Mouse (Mus musculus) CD8-positive naive resting alpha-beta T cell, adult 2 months (primary cell): ENCODE data around the gene Gpr182.

ENCODE experiments used
- DNase-seq, 2 experiments: peaks; one replicate each; pipeline ENCODE4 v3.0.0; 2022; ENCODE audit warnings: low read depth in 2 of 2, low spot score in 2 of 2

The Gpr182 gene

GRCm38 (mm10) chr10:127739083-127739660 lies 12.4 kb downstream of the Gpr182 start, which contains the start of gene Zbtb39:
Zbtb39 (plus strand) TSS chr10:127739538.
- peak; percentile 75 to 76 for DNase-seq

- peak; percentile 10 to 37 for DNase-seq
Measured at GRCm38 (mm10) chr10:127738151-127738882, 13.2 kb downstream of the Gpr182 start.

- DNase-seq, result no peak
Measured at GRCm38 (mm10) chr10:127737552-127737951, 14.0 kb downstream of the Gpr182 start.

- DNase-seq, result no peak
Measured at GRCm38 (mm10) chr10:127736916-127737315, 14.6 kb downstream of the Gpr182 start.

GRCm38 (mm10) chr10:127736266-127736665 lies 15.3 kb downstream of the Gpr182 start:
- DNase-seq, result no peak

- no peak for DNase-seq
Measured at GRCm38 (mm10) chr10:127734434-127734833, 17.1 kb downstream of the Gpr182 start.

- DNase-seq, result no peak
Measured at GRCm38 (mm10) chr10:127731397-127731796, 20.1 kb downstream of the Gpr182 start.

- no peak for DNase-seq
Measured at GRCm38 (mm10) chr10:127730933-127731310, 20.6 kb downstream of the Gpr182 start.

- no peak for DNase-seq
Measured at GRCm38 (mm10) chr10:127730285-127730932, 21.1 kb downstream of the Gpr182 start.

GRCm38 (mm10) chr10:127728437-127728836 lies 23.1 kb downstream of the Gpr182 start:
- no peak for DNase-seq

GRCm38 (mm10) chr10:127725136-127725535 lies 26.4 kb downstream of the Gpr182 start:
- DNase-seq, result no peak

- no peak for DNase-seq
Measured at GRCm38 (mm10) chr10:127724178-127724577, 27.4 kb downstream of the Gpr182 start, which contains the start of gene Tac2. Tac2 (plus strand) TSS chr10:127724478.

- DNase-seq, result no peak
Measured at GRCm38 (mm10) chr10:127721671-127722418, 29.7 kb downstream of the Gpr182 start.

GRCm38 (mm10) chr10:127712736-127713135 lies 38.8 kb downstream of the Gpr182 start:
- DNase-seq, result no peak

GRCm38 (mm10) chr10:127710331-127710730 lies 41.2 kb downstream of the Gpr182 start:
- no peak for DNase-seq

- DNase-seq, result no peak
Measured at GRCm38 (mm10) chr10:127708850-127709370, 42.6 kb downstream of the Gpr182 start.

- no peak for DNase-seq
Measured at GRCm38 (mm10) chr10:127707721-127708120, 43.8 kb downstream of the Gpr182 start.

- no peak for DNase-seq
Measured at GRCm38 (mm10) chr10:127705783-127706182, 45.7 kb downstream of the Gpr182 start.

- no peak for DNase-seq
Measured at GRCm38 (mm10) chr10:127704766-127705220, 46.7 kb downstream of the Gpr182 start, which contains the start of gene Myo1a. Myo1a (plus strand) TSS chr10:127705170.

- no peak for DNase-seq
Measured at GRCm38 (mm10) chr10:127704293-127704692, 47.2 kb downstream of the Gpr182 start.

- DNase-seq, result no peak
Measured at GRCm38 (mm10) chr10:127703299-127703698, 48.2 kb downstream of the Gpr182 start.
